Mouse (Mus musculus): Measurements from ENCODE around the gene Cep295nl. TPM values are rescaled to one million over a fixed set of nuclear protein-coding genes. Genes with fewer than 3 reads are reported as not detected.

Cep295nl gene
- polyA plus RNA-seq, 1 experiment, result 1.4 TPM

GRCm38 (mm10) chr11:118326991-118327971 lies 15.0 kb downstream of the Cep295nl start:
- Histone ChIP-seq H3K27me3 (ENCODE audit: control insufficient read depth, insufficient read depth, insufficient read length) (no peaks in the 10 kb centered on the region), H3K79me3 (ENCODE audit: low read depth) (peaks cover 71% of the 10 kb centered on the region), H3K79me2 (ENCODE audit: control insufficient read depth, insufficient read depth) (peaks cover 93% of the 10 kb centered on the region), H3K36me3 (ENCODE audit: control insufficient read depth, insufficient read depth) (peaks cover 47% of the 10 kb centered on the region), H3ac (ENCODE audit: control insufficient read depth, insufficient read length, low read depth) (peak overlapping the region; percentile 55), H3K4me3 (ENCODE audit: insufficient read depth, poor library complexity, severe bottlenecking) (no peak overlapping the region)
- TF ChIP-seq USF1 (IDR thresholded peaks at IDR 0.05; ENCODE audit: low read depth) (peak; percentile 84), MYOD1 (IDR thresholded peaks at IDR 0.05; ENCODE audit: control insufficient read depth, insufficient read length, low read depth) (peak; percentile 1), FOSL1 (IDR thresholded peaks at IDR 0.05; ENCODE audit: insufficient read depth, low read length, poor library complexity, severe bottlenecking) (peak; percentile 14), CTCF (IDR thresholded peaks at IDR 0.05; ENCODE audit: control insufficient read depth, insufficient read depth, insufficient read length) (no peak), MYOG (IDR thresholded peaks at IDR 0.05; ENCODE audit: control insufficient read depth, extremely low read depth, insufficient read length) (no peak), CEBPB (IDR thresholded peaks at IDR 0.05; ENCODE audit: low read depth) (no peak), MAX (IDR thresholded peaks at IDR 0.05) (peak; percentile 92)

GRCm38 (mm10) chr11:118326491-118326890 lies 15.8 kb downstream of the Cep295nl start:
- Histone ChIP-seq H3K4me3 (ENCODE audit: insufficient read depth, poor library complexity, severe bottlenecking) (no peak overlapping the region), H3ac (ENCODE audit: control insufficient read depth, insufficient read length, low read depth) (no peak overlapping the region), H3K79me2 (ENCODE audit: control insufficient read depth, insufficient read depth) (peaks cover 93% of the 10 kb centered on the region), H3K36me3 (ENCODE audit: control insufficient read depth, insufficient read depth) (peaks cover 42% of the 10 kb centered on the region), H3K27me3 (ENCODE audit: control insufficient read depth, insufficient read depth, insufficient read length) (no peaks in the 10 kb centered on the region), H3K79me3 (ENCODE audit: low read depth) (peaks cover 68% of the 10 kb centered on the region)
- TF ChIP-seq CTCF (IDR thresholded peaks at IDR 0.05; ENCODE audit: control insufficient read depth, insufficient read depth, insufficient read length), result no peak
- TF ChIP-seq MYOD1 (IDR thresholded peaks at IDR 0.05; ENCODE audit: control insufficient read depth, insufficient read length, low read depth), result no peak
- no peak for TF ChIP-seq FOSL1 (IDR thresholded peaks at IDR 0.05; ENCODE audit: insufficient read depth, low read length, poor library complexity, severe bottlenecking)
- no peak for TF ChIP-seq USF1 (IDR thresholded peaks at IDR 0.05; ENCODE audit: low read depth)
- TF ChIP-seq MAX (IDR thresholded peaks at IDR 0.05), result no peak
- no peak for TF ChIP-seq CEBPB (IDR thresholded peaks at IDR 0.05; ENCODE audit: low read depth)
- TF ChIP-seq MYOG (IDR thresholded peaks at IDR 0.05; ENCODE audit: control insufficient read depth, extremely low read depth, insufficient read length), result no peak

GRCm38 (mm10) chr11:118324541-118324940 lies 17.8 kb downstream of the Cep295nl start:
- H3K36me3 ChIP-seq (ENCODE audit: control insufficient read depth, insufficient read depth), result peaks cover 48% of the 10 kb centered on the region
- H3K79me2 ChIP-seq (ENCODE audit: control insufficient read depth, insufficient read depth), result peaks cover 91% of the 10 kb centered on the region
- H3K4me3 ChIP-seq (ENCODE audit: insufficient read depth, poor library complexity, severe bottlenecking), result no peak overlapping the region
- peak; percentile 43 for TF ChIP-seq MYOD1 (IDR thresholded peaks at IDR 0.05; ENCODE audit: control insufficient read depth, insufficient read length, low read depth)
- no peak for TF ChIP-seq FOSL1 (IDR thresholded peaks at IDR 0.05; ENCODE audit: insufficient read depth, low read length, poor library complexity, severe bottlenecking)
- peaks cover 61% of the 10 kb centered on the region for H3K79me3 ChIP-seq (ENCODE audit: low read depth)
- no peaks in the 10 kb centered on the region for H3K27me3 ChIP-seq (ENCODE audit: control insufficient read depth, insufficient read depth, insufficient read length)
- H3ac ChIP-seq (ENCODE audit: control insufficient read depth, insufficient read length, low read depth), result no peak overlapping the region

- H3K4me3 ChIP-seq (ENCODE audit: insufficient read depth, poor library complexity, severe bottlenecking), result no peak overlapping the region
- H3K27me3 ChIP-seq (ENCODE audit: control insufficient read depth, insufficient read depth, insufficient read length), result no peaks in the 10 kb centered on the region
- H3K79me2 ChIP-seq (ENCODE audit: control insufficient read depth, insufficient read depth), result peaks cover 85% of the 10 kb centered on the region
- H3ac ChIP-seq (ENCODE audit: control insufficient read depth, insufficient read length, low read depth), result no peak overlapping the region
- H3K79me3 ChIP-seq (ENCODE audit: low read depth), result peaks cover 59% of the 10 kb centered on the region
- H3K36me3 ChIP-seq (ENCODE audit: control insufficient read depth, insufficient read depth), result peaks cover 54% of the 10 kb centered on the region
- no peak for TF ChIP-seq FOSL1 (IDR thresholded peaks at IDR 0.05; ENCODE audit: insufficient read depth, low read length, poor library complexity, severe bottlenecking)
- no peak for TF ChIP-seq CEBPB (IDR thresholded peaks at IDR 0.05; ENCODE audit: low read depth)
- no peak for TF ChIP-seq MAX (IDR thresholded peaks at IDR 0.05)
- TF ChIP-seq MYOG (IDR thresholded peaks at IDR 0.05; ENCODE audit: control insufficient read depth, extremely low read depth, insufficient read length), result no peak
- TF ChIP-seq CTCF (IDR thresholded peaks at IDR 0.05; ENCODE audit: control insufficient read depth, insufficient read depth, insufficient read length), result no peak
- TF ChIP-seq MYOD1 (IDR thresholded peaks at IDR 0.05; ENCODE audit: control insufficient read depth, insufficient read length, low read depth), result no peak
- no peak for TF ChIP-seq USF1 (IDR thresholded peaks at IDR 0.05; ENCODE audit: low read depth)
These were observed 18.3 kb downstream of the Cep295nl start for GRCm38 (mm10) chr11:118323974-118324373.

- TF ChIP-seq CTCF (IDR thresholded peaks at IDR 0.05; ENCODE audit: control insufficient read depth, insufficient read depth, insufficient read length) (no peak), FOSL1 (IDR thresholded peaks at IDR 0.05; ENCODE audit: insufficient read depth, low read length, poor library complexity, severe bottlenecking) (no peak), MAX (IDR thresholded peaks at IDR 0.05) (no peak), MYOG (IDR thresholded peaks at IDR 0.05; ENCODE audit: control insufficient read depth, extremely low read depth, insufficient read length) (no peak), USF1 (IDR thresholded peaks at IDR 0.05; ENCODE audit: low read depth) (no peak), MYOD1 (IDR thresholded peaks at IDR 0.05; ENCODE audit: control insufficient read depth, insufficient read length, low read depth) (no peak), CEBPB (IDR thresholded peaks at IDR 0.05; ENCODE audit: low read depth) (no peak)
- peaks cover 73% of the 10 kb centered on the region for H3K79me2 ChIP-seq (ENCODE audit: control insufficient read depth, insufficient read depth)
- no peak overlapping the region for H3ac ChIP-seq (ENCODE audit: control insufficient read depth, insufficient read length, low read depth)
- H3K79me3 ChIP-seq (ENCODE audit: low read depth), result peaks cover 56% of the 10 kb centered on the region
- H3K27me3 ChIP-seq (ENCODE audit: control insufficient read depth, insufficient read depth, insufficient read length), result no peaks in the 10 kb centered on the region
- H3K4me3 ChIP-seq (ENCODE audit: insufficient read depth, poor library complexity, severe bottlenecking), result no peak overlapping the region
- H3K36me3 ChIP-seq (ENCODE audit: control insufficient read depth, insufficient read depth), result peaks cover 67% of the 10 kb centered on the region
These were observed 19.7 kb downstream of the Cep295nl start for GRCm38 (mm10) chr11:118322647-118323046.
